Mouse (Mus musculus) MEL (cell line): ENCODE results near the gene Zfp740.

Experiments
- CHD1 ChIP-seq: IDR thresholded peaks from 2 replicates; pipeline ENCODE4 v1.6.1; 2012; ENCODE audit warnings: low read depth, mild to moderate bottlenecking, inconsistent platforms, low read length, improper control_type of control experiment
- CTCF ChIP-seq, 3 experiments: IDR thresholded peaks in 2 of 3; conservative IDR thresholded peaks in 1 of 3; 2 replicates each; pipeline ENCODE4 v1.5.1; 2011 to 2012; ENCODE audit warnings: low read length in 3 of 3, low read depth in 2 of 3, mild to moderate bottlenecking in 2 of 3, improper control_type of control experiment in 1 of 3, inconsistent platforms in 1 of 3, mixed read lengths in 1 of 3, moderate library complexity in 1 of 3; ENCODE audit not compliant: control insufficient read depth in 1 of 3, insufficient read depth in 1 of 3, poor library complexity in 1 of 3, severe bottlenecking in 1 of 3
- ELF1 ChIP-seq: IDR thresholded peaks from 2 replicates; pipeline ENCODE4 v1.6.1; 2014; ENCODE audit warnings: low read depth, mild to moderate bottlenecking, inconsistent platforms, low read length, improper control_type of control experiment, moderate library complexity
- EP300 ChIP-seq, 2 experiments: IDR thresholded peaks; 2 replicates each; pipeline ENCODE4 v1.6.1; 2011; ENCODE audit warnings: improper control_type of control experiment in 2 of 2, low read length in 2 of 2, low read depth in 1 of 2, mild to moderate bottlenecking in 1 of 2
- ETS1 ChIP-seq: IDR thresholded peaks from 2 replicates; pipeline ENCODE4 v1.6.1; 2012; ENCODE audit warnings: low read depth, mild to moderate bottlenecking, inconsistent platforms, low read length, improper control_type of control experiment, moderate library complexity
- GATA1 ChIP-seq: IDR thresholded peaks from 2 replicates; pipeline ENCODE4 v1.6.1; 2011; ENCODE audit warnings: low read depth, low read length, improper control_type of control experiment
- HCFC1 ChIP-seq: IDR thresholded peaks from 2 replicates; pipeline ENCODE4 v1.6.1; 2012; ENCODE audit warnings: low read depth, mild to moderate bottlenecking, inconsistent platforms, low read length, improper control_type of control experiment, moderate library complexity
- MAX ChIP-seq: IDR thresholded peaks from 2 replicates; pipeline ENCODE4 v1.6.1; 2011; ENCODE audit warnings: low read length, improper control_type of control experiment
- POLR2A ChIP-seq, 2 experiments: IDR thresholded peaks; 2 replicates each; pipeline ENCODE4 v1.6.1; 2011 to 2012; ENCODE audit warnings: low read length in 2 of 2, mild to moderate bottlenecking in 2 of 2, control low read depth in 1 of 2, improper control_type of control experiment in 1 of 2, low read depth in 1 of 2, moderate library complexity in 1 of 2; ENCODE audit not compliant: control insufficient read depth in 1 of 2, insufficient read depth in 1 of 2, poor library complexity in 1 of 2
- RCOR1 ChIP-seq: IDR thresholded peaks from 2 replicates; pipeline ENCODE4 v1.6.1; 2012; ENCODE audit warnings: low read depth, mild to moderate bottlenecking, inconsistent platforms, low read length, improper control_type of control experiment
- TBP ChIP-seq: IDR thresholded peaks from 2 replicates; pipeline ENCODE4 v1.8.0; 2011; ENCODE audit warnings: low read depth, low read length, improper control_type of control experiment
- ZC3H11A ChIP-seq: IDR thresholded peaks from 2 replicates; pipeline ENCODE4 v1.6.1; 2012; ENCODE audit warnings: low read depth, mild to moderate bottlenecking, inconsistent platforms, low read length, improper control_type of control experiment
- ZKSCAN1 ChIP-seq: IDR thresholded peaks from 2 replicates; pipeline ENCODE4 v1.6.1; 2012; ENCODE audit warnings: low read depth, mild to moderate bottlenecking, inconsistent platforms, low read length, improper control_type of control experiment, moderate library complexity
- ZNF384 ChIP-seq: IDR thresholded peaks from 2 replicates; pipeline ENCODE4 v1.6.1; 2012; ENCODE audit warnings: low read depth, mild to moderate bottlenecking, inconsistent platforms, low read length, improper control_type of control experiment

GRCm38 (mm10) chr15:102258581-102259253 is 55.7 kb downstream of the Zfp740 start:
- TF ChIP-seq MAX (no peak), ZC3H11A (no peak), CTCF (IDR thresholded peaks at IDR 0.05 in 2 of 3, conservative IDR thresholded peaks at IDR 0.05 in 1 of 3; ENCODE audit: control insufficient read depth in 1 of 3, insufficient read depth in 1 of 3, low read depth in 2 of 3, low read length in 3 of 3, poor library complexity in 1 of 3, severe bottlenecking in 1 of 3) (no peak), CHD1 (no peak), ETS1 (no peak), POLR2A (IDR thresholded peaks at IDR 0.05; ENCODE audit: control insufficient read depth in 1 of 2, insufficient read depth in 1 of 2, low read depth in 1 of 2, low read length in 2 of 2, poor library complexity in 1 of 2) (no peak), ZKSCAN1 (no peak), HCFC1 (no peak), RCOR1 (no peak), EP300 (IDR thresholded peaks at IDR 0.05; ENCODE audit: low read depth in 1 of 2, low read length in 2 of 2) (no peak), GATA1 (no peak), TBP (no peak), ELF1 (no peak), ZNF384 (no peak)
